Mouse (Mus musculus): ENCODE results near the gene Wdr27.
"Not testable (repeated sequence)": the region's sequence is repeated elsewhere in the genome, so short reads cannot be mapped to it uniquely, and the experiment has no call there.

Gene Wdr27

DNA sequence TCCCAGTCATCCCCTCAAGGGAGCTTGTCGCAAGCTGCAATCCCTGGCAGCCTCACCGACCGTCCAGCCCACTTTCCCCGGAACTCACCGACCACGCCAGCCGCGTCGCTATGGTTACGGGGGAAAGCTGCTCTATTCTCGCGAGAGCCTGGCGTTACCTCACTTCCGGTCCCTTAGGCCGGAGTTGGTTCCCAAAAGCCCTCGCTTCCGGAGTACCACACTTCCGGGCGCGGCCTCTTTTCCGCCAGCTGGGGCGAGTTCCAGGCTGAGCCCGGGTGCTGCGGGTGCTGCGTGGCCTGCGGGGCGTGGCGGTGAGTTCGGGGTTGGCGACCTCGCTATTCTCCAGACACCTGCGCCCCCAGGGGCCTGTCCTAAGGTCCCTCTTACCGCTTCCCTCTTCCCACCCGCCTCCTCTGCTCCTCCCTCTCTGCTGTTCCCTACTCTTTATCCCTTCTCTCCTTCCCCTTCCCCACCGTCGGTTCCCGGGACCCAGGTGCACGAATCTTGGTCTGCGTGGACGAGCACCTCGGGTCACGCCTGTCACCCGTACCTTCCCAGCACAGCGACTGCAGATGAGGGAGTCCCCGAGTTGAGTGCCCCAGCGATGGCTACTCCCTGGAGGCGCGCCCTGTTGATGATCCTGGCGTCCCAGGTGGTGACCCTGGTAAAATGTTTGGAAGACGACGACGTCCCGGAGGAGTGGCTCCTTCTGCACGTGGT, at the start of gene Wdr27, which contains the start of gene 1600012H06Rik:
TSS of gene Wdr27 (minus strand) at position 150 of the 720 bp plus-strand sequence.
TSS of gene 1600012H06Rik (plus strand) at position 176 of the 720 bp plus-strand sequence.
- DNase-seq = peak; percentile 99

DNA sequence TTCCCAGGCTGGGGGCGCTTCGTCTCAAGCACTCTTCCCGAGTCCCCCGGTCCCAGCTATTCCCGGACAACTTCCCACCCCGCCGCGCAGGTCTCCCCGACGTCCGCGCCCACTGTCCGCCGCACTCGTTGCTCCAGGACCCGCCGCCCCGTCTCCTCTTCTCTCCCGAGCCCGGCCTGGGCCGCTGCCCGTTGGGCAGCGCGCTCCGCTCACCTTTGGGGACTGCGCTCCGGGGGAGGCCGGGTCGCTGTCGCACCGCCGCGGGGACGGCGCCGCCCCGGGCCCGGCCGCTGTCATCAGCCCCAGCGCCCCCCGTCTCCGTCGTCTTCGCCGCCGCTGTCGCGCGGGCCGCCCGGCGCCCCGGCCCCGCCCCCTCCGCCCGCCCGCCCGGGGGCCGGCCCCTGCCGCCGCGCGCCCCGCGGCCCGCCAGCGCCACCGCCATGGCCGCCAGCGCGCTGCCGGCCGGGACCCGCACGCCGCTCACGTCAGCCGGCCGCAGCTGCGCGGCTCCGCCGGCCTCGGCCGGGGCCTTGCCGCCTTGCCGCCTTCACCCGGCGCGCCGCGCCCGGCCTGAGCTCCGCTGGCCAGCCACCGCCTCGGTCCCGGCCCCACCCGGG, 49.7 kb upstream of the Wdr27 start:
- not testable (repeated sequence) for DNase-seq

DNA sequence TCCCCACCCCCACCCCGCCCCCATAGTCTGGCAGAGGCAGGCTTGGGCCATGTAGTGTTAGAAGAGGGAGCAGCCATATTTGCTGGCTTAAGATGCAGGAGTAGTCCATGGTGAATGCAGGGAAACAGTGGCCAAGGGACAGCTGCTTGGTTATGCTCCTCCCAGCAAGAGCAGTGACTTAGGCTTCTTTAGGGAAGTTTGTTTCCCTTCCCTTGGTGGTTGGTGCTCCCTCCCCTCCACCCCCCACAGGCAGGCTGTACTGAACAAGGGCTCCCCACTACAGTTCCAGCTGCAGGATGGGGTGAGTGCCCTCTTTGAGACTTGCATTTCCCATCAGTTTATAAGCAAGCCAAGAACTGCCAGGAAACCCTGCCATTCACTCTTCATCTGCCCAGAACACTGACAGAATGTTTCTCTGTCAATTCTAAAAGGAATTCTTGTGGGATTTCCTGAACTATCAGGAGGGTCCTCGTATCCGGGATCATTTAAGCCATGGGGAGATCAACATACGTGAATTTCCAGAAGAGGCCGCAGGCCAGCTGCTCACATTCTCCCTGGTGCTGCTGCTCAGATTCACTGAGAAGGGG, 47.3 kb upstream of the Wdr27 start:
- DNase-seq = not testable (repeated sequence)

DNA sequence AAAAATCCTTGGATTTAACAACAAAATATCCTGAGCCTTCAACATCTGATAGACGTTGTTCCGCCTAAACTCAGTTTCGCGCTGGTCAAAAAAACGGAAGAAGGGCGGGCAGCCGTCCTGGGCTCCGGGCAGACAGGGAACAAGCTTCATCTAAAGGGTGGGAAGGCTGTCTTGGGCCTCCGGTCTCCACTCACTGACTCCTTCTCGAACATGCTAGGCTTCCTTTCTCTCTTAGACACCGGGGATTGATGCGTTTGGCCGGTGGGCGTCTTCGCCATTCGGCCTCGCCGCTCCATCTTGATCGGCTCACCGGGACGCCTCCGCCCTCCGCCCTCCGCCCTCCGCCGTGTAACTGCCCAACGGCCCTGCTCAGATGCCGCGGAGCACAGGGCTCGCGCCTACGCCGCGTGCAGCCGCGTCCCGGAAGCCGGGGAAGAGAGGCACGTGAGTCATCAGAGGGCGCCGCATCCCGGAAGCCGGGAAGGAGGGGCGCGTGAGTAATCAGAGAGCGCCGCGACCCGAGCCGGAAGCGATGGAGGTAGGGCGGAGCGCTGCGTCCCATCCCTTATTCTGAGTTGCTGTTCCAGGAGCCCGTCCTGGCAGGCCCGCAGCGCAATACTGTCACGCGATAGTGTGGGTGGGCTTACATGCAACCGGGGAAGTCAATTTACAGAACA, 35.5 kb upstream of the Wdr27 start, which contains the start of the genes 9030025P20Rik and Gm3417:
TSS of gene 9030025P20Rik (plus strand) at position 107 of the 677 bp plus-strand sequence.
TSS of gene Gm3417 (minus strand) at position 429 of the 677 bp plus-strand sequence.
- DNase-seq = not testable (repeated sequence)

DNA sequence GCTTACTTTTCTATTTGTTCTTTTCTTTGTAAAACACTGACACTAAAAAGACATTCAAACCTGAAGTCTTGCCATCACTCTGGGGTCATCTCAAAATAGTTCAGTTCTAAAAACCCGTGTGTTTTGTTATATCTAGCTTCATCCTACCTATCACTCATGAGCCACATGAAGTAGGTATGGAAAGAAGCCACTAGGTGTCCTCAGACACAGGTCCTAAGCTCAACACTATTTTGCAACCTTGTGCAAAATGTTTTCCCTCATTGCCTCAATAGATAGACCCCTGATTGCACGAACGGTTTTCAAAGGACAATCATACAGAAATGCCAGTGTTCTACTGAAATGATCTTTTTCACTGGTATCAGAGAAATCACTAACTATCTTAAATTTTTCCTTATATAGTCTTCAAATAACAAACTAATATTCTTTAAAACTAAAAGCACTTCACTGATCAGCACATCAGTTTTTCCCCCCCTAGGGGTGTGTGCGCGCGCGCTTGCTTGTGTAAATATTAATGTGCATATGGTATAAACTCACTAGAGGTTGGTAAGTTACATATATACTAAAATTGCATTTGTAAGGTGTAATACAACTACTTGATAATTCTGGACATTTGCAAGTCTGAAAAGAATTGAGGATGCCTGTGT, 34.9 kb upstream of the Wdr27 start:
- DNase-seq = not testable (repeated sequence)

DNA sequence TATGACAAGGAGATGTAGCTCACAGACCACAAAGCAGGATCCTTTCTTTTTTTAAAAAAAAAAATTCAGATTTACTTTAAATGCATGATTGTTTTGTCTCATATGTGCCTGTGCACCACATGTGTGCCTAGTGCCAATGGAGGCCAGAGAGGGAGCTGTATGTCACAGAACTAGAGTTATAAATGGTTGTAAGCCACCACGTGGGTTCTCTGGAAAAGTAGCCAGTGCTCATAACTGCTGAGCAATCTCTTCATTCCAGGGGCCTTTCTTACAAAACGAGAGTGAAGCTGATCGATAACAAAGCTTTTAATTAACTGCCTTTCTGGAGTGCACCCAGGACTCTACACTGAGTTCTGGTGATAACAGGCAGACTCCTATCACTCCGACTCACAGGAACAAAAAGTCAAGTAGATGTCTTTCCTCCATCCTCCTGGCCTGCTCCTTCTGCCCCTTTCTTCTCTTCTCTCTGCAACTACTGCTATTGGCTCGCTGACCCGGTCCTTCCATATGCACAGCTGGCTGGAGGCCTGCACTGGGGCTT, 25.5 kb upstream of the Wdr27 start:
- DNase-seq = not testable (repeated sequence)

DNA sequence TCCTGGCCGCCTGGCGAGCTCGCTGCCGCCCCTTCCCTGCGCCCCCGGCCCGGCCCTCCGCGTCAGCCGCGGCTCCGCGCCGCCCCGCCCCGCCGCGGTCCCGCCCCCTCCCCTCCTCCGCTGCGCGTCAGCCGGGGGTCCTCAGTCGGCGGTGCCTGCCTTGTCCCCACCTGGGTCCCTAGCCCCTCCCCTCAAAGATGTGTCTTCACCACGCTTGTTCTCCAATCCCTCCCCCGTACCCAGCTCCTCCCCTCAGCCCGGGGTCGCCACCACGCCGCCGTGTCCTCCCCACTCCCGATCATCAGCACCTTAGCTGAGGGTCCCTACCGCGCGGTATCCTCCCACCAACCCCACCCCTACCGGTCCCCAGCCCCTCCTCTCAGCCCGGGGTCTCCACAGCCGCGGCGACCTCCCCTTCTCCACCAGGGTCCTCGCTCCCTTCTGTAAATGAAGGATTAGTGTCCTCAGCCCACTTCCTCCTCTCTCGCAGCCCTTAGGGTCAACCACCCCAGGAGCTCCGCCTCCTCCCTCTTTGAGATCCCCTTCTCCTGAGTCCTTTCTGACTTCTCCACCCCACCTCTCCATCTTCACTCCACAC, 18.7 kb upstream of the Wdr27 start:
- not testable (repeated sequence) for DNase-seq

DNA sequence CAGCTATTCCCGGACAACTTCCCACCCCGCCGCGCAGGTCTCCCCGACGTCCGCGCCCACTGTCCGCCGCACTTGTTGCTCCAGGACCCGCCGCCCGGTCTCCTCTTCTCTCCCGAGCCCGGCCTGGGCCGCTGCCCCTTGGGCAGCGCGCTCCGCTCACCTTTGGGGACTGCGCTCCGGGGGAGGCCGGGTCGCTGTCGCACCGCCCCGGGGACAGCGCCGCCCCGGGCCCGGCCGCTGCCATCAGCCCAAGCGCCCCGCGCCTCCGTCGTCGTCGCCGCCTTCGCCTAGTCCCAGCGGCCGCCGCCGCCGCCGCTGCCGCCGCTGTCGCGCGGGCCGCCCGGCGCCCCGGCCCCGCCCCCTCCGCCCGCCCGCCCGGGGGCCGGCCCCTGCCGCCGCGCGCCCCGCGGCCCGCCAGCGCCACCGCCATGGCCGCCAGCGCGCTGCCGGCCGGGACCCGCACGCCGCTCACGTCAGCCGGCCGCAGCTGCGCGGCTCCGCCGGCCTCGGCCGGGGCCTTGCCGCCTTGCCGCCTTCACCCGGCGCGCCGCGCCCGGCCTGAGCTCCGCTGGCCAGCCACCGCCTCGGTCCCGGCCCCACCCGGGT, 18.1 kb upstream of the Wdr27 start, which contains the start of gene Phf10:
TSS of gene Phf10 (minus strand) at position 323 of the 606 bp plus-strand sequence.
- peak; percentile 56 for DNase-seq

DNA sequence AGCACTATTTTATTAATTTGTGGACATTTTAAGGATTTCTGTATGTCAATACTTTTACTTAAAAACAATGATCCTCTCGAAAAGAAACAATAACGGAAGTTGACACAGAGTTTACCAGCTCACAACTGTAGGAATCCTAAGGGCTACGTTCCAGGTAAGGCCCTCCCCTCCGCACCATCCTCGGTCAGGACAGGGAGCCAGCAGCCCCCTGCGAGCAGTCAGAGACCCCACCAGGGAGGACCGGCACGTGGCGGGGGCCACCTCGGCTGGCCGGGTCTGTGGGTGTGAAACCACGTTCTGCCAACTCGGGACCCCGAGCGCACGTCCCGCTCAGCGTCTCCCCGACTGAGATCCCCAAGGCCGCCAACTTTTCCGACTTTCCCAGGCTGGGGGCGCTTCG, 17.6 kb upstream of the Wdr27 start:
- DNase-seq = peak; percentile 12

DNA sequence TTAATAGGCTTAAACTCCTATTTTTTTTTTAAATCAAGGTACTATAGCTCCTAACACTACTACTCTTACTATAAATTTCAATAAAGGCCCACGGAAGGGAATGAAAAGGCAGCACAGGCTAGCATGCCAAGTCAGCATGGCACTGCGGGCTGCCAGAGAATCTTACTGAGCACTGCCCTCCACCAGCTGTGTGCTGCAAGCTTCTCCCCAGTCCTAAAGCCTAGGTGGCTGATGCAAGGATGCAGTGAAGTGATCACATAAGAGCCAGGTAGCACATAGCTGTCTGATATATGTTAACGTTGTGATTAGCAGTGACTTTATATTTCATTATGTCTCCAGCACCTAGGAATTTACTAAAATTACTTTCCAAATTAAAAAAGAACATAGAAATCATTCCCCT, 17.0 kb upstream of the Wdr27 start:
- no peak for DNase-seq

DNA sequence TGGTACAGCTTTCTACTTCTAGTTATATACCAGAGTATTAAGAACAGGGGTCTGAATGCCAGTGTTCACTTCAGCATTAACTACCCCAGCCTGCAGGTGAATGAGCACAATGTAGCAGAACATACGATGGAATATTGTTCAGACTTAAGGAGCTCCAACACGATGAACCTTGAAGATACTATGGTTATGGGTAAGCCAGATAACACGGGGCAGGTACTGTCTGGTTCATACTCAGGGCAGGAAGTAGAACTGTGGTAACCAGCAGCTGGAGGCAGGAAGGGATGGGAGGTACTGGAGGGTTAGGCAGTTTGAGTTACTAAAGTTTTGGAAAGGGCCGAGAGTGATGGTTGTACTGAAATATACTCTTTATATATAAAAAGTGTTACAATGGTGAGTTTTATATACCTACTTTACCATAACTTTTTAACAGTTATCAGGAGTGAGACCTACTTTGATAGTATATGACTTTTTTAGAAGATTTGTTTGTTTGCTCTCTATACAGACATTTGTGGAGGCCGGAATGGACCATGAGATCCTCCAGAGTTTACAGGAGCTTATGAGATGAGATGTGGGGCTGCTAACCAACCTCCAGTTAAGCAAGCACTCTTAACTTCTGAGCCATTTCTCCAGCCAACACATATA, 15.8 kb upstream of the Wdr27 start:
- DNase-seq = no peak

DNA sequence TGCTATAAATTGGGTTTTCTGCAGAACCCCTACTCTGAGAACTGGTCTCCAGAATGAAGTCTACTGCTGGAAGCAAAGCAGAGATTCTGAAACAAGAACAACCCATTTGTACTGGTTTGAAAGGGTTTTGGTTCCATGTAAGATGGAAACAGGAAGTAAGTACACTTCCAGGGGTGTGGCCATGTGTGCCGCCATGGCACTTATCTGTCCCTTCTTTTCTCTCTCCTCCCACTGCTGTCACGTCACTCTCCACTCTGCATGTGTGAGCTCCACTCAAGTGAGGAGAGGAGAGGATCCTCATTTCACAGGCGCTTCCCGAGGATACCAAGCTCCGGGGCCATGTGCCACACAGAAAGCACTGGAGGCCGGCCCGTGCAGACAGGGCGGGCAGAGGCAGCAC, 10.5 kb upstream of the Wdr27 start:
- DNase-seq = no peak

DNA sequence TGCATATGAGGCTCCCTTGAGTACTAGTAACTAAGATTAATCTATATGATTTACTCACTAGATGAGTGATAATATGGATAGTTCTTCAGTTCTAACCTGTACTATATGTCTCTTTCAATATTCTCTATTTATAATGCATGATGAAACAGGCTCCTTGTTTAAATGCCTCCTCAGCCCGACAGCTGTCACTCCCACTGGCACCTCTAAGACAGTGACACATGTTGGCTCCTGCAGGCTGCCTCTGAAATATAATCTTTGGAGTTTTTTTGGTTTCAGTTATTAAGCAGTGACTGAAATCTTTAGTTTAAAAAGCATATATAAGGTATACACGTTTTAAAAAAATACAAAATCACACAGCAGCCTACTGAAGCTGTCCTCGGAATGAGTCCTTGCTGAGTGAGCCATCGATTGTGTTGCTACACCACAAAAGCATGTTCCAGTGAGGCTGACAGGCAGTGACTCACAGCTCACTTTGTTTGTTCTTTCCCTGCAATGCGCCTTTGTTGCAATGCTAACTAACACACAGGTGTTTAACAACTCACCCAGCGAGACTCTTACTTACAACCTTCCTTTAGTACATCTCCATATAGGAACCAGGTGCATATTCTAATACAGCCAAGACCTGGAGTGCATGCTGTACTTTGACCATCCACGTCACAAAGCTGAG, 6.3 kb upstream of the Wdr27 start:
- DNase-seq = no peak

DNA sequence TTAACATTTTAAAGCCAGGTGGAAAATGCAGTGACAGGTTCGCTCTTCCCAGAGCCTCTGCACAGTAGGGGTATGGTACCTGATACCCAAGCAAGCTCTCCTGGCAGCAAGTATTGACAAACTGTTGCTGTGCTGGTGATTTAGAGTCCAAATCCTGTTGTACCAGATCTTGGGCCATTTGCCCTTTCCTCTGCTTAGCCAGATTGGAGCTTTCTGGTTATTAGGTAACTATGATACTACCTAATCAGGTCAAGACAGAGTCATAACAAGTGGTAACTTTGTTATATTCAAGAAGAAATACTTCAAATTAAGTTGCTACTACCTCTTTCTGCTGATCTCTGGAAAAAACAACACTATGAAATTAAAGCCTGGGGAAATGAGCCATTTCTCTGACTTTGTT, 1.6 kb upstream of the Wdr27 start:
- DNase-seq = no peak

DNA sequence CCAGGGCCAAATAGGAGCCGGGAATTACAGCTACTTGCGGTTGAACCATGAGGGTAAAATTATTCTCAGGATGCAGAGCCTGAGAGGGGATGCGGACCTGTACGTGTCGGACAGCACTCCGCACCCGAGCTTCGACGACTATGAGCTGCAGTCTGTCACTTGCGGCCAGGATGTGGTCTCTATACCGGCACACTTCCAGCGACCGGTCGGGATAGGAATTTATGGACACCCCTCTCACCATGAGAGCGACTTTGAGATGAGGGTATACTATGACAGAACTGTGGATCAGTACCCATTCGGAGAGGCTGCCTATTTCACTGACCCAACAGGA, 736 bp upstream of the Wdr27 start:
- no peak for DNase-seq

DNA sequence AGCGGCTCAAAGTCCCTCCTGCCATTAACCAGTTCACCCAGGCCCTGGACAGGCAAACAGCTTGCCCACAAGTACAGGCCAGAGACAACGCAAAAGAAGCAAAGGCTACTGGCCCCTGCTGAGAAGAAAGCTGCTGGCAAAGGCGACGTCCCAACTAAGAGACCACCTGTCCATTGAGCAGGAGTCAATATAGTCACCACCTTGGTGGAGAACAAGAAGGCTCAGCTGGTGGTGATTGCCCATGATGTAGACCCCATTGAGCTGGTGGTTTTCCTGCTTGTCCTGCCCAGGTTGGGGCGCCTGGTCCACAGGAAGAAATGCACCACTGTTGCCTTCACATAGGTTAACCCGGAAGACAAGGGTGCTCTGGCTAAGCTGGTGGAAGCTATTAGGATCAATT, 777 bp downstream of the Wdr27 start:
- DNase-seq = not testable (repeated sequence)

DNA sequence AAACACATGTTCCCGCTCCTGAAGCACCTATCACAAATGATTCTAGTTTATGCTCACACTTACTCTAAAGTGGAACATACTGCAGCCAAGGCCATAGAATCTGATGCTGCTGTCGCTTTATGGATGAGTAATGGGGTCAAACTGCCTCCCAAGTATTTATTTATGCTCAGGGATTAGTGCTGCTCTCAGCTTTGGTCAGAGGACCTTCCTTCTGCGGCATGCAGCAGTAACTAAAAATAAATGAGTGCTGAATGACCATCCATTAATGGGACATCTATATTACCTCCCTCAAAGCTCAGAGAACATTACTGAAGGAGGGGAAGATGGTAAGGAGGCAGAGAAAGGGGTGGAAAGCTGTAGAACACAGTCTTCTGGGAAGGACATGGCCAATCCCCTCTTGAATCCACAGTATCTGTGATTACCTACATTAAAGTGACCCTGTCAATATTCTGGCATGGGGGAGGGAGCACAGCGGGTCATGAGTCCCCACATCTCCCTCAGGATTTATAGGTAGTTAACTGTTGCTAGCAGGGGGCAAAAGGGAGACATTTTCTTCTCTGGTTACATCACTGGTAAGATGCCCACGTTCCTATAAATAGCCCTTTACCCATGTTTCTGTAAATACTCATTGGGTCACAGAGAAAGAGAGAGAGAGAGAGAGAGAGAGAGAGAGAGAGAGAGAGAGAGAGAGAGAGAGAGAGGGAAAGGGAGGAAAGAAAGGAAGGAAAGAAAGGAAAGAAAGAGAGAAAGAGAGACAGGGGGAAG, 6.9 kb downstream of the Wdr27 start:
- DNase-seq = no peak

DNA sequence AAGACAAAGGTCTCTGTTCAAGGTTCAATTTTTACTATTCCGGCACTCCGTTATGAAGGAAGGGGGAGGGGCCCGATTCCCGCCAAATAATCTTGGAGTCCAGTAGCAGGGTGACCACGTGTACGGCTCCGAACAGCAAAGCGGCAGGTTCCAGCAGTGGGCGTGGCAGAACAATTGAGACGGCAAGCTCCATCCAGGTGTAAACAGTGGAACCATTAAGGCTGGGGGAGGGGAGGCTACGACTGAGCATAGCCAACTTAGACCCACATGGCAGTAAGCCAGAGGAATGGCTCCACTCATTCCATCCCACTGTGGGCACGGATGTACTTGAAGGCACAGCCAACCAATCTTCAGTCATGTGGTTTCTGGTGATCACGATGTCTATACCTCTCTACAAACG, 7.7 kb downstream of the Wdr27 start:
- DNase-seq = not testable (repeated sequence)

DNA sequence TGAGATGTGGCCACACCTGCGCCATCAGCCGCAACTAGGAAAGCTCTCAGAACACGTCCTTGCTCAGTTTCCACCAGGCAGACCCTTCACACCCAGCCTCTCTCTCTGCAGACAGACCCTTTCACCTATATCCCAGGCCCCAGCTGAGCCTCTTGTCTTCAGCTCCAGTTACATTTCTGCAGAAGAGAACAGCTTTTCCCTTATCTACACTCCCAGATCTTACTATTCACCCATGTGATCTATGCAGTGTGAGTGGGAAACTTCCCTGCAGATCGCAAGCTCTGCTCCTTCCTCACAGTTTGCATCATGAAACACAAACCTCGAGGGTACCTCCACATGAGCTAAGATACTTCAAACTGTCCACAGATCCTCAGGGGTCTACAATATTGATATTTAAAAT, 11.5 kb downstream of the Wdr27 start:
- no peak for DNase-seq

DNA sequence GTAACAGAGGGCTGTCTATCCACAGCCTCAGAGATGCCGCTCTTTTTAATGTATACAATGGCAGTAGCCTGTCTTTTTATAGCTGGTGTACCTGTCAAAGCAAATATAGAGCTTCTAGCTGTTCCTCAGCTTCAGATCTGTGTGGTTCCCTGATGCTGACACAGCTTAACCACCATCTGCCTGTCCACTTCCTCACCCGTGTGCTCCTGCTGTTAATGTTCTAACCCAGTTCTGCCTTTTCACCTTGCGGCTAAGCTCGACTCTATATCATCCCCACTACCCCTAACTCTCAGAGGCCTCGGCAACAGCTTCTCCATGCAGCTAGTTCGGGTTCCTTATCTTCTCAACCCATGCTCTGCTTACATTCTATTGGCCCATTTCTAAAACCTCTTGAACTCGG, 12.3 kb downstream of the Wdr27 start:
- no peak for DNase-seq
